Mouse (Mus musculus): ENCODE data around the gene Pcca.
A peak's percentile ranks its signal among the peaks of the same experiment; 100 is the strongest.

Pcca gene

GRCm38 (mm10) chr14:122534017-122534924 is at the start of gene Pcca:
Gene Pcca, plus strand, starts transcription at chr14:122534324.
- DNase-seq (ENCODE audit: low read depth, low spot score), result peak; percentile 90

GRCm38 (mm10) chr14:122484458-122484843 is 49.7 kb upstream of the Pcca start:
- DNase-seq (ENCODE audit: low read depth, low spot score), result no peak

GRCm38 (mm10) chr14:122484844-122485551 is 49.1 kb upstream of the Pcca start:
- no peak for DNase-seq (ENCODE audit: low read depth, low spot score)

GRCm38 (mm10) chr14:122485635-122486181 is 48.4 kb upstream of the Pcca start:
- DNase-seq (ENCODE audit: low read depth, low spot score), result no peak

GRCm38 (mm10) chr14:122486611-122487010 is 47.5 kb upstream of the Pcca start:
- DNase-seq (ENCODE audit: low read depth, low spot score), result no peak

GRCm38 (mm10) chr14:122487366-122487765 is 46.8 kb upstream of the Pcca start:
- no peak for DNase-seq (ENCODE audit: low read depth, low spot score)

GRCm38 (mm10) chr14:122489041-122489440 is 45.1 kb upstream of the Pcca start:
- DNase-seq (ENCODE audit: low read depth, low spot score), result no peak

- no peak for DNase-seq (ENCODE audit: low read depth, low spot score)
Measured at GRCm38 (mm10) chr14:122489686-122490414, 44.3 kb upstream of the Pcca start.

- no peak for DNase-seq (ENCODE audit: low read depth, low spot score)
Measured at GRCm38 (mm10) chr14:122490441-122491328, 43.4 kb upstream of the Pcca start, which contains the start of gene Gm10837. Gene Gm10837, plus strand, starts transcription at chr14:122490586.

- no peak for DNase-seq (ENCODE audit: low read depth, low spot score)
Measured at GRCm38 (mm10) chr14:122491521-122491920, 42.6 kb upstream of the Pcca start.

GRCm38 (mm10) chr14:122492015-122492414 is 42.1 kb upstream of the Pcca start:
- DNase-seq (ENCODE audit: low read depth, low spot score), result no peak

GRCm38 (mm10) chr14:122509058-122509457 is 25.1 kb upstream of the Pcca start:
- DNase-seq (ENCODE audit: low read depth, low spot score), result no peak

GRCm38 (mm10) chr14:122511519-122511918 is 22.6 kb upstream of the Pcca start:
- no peak for DNase-seq (ENCODE audit: low read depth, low spot score)

GRCm38 (mm10) chr14:122513511-122514036 is 20.6 kb upstream of the Pcca start:
- no peak for DNase-seq (ENCODE audit: low read depth, low spot score)

GRCm38 (mm10) chr14:122528475-122528874 is 5.6 kb upstream of the Pcca start:
- no peak for DNase-seq (ENCODE audit: low read depth, low spot score)

GRCm38 (mm10) chr14:122535986-122536385 is 1.9 kb downstream of the Pcca start:
- no peak for DNase-seq (ENCODE audit: low read depth, low spot score)

GRCm38 (mm10) chr14:122548421-122548820 is 14.3 kb downstream of the Pcca start:
- DNase-seq (ENCODE audit: low read depth, low spot score), result no peak

GRCm38 (mm10) chr14:122548905-122549304 is 14.8 kb downstream of the Pcca start:
- DNase-seq (ENCODE audit: low read depth, low spot score), result no peak

GRCm38 (mm10) chr14:122552761-122553445 is 18.8 kb downstream of the Pcca start:
- DNase-seq (ENCODE audit: low read depth, low spot score), result no peak

- peak; percentile 69 for DNase-seq (ENCODE audit: low read depth, low spot score)
Measured at GRCm38 (mm10) chr14:122557353-122557752, 23.2 kb downstream of the Pcca start.
